Mouse (Mus musculus) heart, postnatal 0 days (tissue): Measurements from ENCODE around the gene Eif4g3.

Experiments
- CTCF ChIP-seq: IDR thresholded peaks from 2 replicates; pipeline ENCODE4 v1.5.1; 2016; ENCODE audit warnings: antibody characterized with exemption, control low read depth, low read depth
- EP300 ChIP-seq: IDR thresholded peaks from 2 replicates; pipeline ENCODE4 v1.6.1; 2016; ENCODE audit warnings: antibody characterized with exemption, low read depth

DNA sequence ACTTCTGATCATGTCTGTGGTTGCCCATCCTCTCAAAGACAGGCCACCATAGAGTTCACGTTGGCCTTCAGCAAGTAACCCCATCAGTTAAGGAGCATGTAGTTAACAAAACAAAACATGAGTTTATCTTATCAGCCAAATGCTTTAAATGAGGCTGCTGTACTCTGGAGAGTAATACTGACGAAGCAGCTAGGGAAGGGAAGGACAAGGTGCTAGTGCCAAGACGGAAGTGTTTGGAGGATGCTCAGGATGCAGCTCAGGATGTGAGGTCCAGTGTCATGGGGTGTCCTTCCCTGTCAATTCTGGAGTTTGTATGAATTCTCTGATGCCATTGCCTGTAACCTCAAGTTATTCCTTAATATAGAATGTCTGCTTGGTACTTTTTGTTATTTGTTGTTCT lies 75.0 kb downstream of the Eif4g3 start:
- TF ChIP-seq CTCF (no peak), EP300 (no peak)
